Mouse (Mus musculus) gastrocnemius, postnatal 10 days (tissue): ENCODE results near the gene H2-DMa. TPM values are rescaled to one million over a fixed set of nuclear protein-coding genes. Genes with fewer than 3 reads are reported as not detected.

Experiments used
- DNase-seq: peaks from one replicate; pipeline ENCODE4 v3.0.0; 2021; ENCODE audit warnings: mixed read lengths
- total RNA-seq, 2 experiments: library from RNA; stranded (reverse); gene quantifications; 2 replicates each; pipeline ENCODE4 v1.2.3; 2021

H2-DMa gene
- total RNA-seq, 2 experiments from 2014 or later, result 4.6 to 6.1 TPM

DNA sequence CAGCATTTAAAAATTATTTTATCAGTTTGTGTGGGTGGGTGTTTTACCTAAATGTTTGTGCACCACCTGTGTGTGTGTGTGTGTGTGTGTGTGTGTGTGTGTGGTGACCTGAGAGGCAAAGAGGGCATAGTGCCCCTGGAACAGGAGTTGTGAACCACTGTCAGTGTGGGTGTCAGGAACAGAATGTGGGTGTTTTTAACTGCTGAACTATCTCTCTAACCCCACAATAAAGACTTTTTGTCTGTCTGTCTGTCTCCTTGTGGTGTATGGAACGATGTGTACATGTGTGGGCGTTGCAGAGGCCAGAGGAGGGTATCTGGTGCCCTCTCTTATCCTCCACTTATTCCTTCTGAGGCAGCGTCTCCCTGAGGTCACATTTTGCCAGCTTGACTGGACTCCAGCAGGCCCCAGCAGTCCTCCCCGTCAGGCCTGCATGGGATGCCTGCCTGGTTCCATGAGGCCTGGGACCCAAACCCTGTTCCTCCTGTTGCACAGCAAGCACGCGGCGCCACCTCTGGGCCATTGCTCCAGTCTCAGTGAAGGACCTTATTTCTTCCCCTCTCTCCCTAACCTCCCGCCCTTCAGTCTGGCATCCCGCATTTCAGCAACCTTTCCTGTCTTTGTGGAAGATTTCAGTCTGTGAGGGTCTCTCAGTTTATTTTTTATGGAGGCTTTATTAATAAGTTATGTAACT, 45.0 kb downstream of the H2-DMa start:
- no peak for DNase-seq

DNA sequence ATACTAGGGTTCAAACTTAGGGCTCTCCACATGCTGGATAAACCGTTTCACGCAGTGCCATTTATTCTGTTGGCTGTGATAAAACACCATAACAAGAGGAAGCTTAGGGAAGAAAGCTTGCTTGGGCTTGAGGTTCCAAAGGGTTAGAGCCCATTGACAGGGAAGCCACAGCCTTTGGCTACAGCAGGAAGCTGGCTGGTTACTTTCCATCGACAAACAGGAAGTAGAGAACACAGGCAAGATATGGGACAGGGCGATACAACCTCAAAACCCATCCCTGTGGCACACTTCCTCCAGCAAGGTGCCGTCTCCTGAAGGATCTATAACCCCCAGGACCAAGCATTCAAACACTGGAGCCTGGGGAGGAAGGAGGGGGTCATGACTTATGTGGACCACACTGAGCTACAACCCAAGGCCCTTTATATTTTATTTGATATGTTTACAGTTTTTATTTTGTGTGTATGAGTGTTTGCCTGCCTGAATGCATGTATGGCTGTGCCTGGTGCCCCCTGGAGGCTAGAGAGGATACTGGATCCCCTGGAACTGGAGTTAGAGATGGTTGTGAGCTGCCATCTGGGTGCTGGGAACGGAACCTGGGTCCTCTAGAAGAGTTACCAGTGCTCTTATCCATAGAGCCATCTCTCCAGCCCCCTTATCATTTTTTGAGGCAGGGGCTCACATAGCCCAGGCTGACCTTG, 45.8 kb downstream of the H2-DMa start:
- no peak for DNase-seq

DNA sequence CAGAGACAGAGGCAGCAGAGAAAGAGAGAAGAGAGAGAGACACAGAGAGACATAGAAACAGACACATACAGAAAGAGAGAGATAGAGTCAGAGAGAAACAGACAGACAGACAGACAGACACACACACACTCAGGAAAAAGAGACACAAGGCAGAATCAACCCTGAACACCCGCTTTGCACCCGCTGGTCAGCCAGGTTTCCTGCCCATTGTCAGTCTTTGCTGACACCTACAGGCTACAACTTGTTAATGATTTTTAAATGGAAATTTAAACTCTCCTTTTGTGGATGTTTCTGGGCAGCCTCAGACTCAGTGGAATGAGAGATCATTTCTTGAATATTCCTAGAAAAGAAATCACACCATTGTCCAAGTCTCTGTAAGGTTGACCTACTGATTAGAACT, 49.9 kb downstream of the H2-DMa start:
- DNase-seq, result peak; percentile 29

DNA sequence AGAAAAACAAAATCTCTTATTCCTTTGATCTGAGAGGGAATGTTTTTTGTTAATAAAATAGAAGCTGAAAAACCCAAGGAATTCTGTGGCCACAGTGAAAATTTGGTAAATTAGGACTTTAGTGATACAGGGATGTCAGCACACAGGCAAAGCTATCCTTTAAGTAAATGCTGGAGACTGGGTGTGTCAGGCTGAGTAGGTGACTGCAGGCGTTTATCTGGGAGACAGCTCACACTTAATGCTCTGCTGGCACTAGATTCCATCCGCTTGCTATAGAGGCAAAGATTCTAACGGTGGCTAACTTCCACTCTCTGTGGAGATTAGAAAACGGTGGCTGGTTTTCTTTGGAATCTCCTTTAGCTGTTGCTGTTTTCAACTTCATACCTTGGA, 51.1 kb downstream of the H2-DMa start:
- no peak for DNase-seq

DNA sequence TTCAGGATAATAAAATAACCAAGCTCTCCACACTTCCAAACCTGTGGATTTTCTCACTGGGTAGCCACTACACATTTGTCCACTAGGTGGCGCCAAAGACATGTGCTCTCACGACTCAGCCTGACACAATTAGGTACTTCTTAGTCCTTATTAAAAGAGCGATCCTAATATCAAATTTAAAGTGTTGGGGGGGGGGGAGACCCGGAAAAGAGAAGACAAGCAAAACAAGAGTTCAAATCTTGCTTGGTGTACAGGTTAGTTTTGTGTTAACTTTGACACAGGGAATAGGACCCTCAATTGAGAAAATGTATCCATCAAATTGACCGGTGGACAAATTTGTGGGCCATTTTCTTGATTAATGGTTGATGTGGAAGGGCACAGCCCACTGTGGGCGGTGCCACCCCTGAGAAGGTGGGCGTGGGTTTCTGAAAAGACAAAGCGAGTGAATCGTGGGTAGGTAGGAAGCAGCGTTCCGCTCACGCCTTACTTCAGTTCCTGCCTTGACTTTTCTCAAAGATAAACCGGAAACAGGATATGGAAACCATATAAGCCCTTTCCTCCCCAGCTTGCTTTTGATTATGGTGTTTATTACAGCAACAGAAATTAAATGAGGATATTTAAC, 51.6 kb downstream of the H2-DMa start:
- DNase-seq, result peak; percentile 82

DNA sequence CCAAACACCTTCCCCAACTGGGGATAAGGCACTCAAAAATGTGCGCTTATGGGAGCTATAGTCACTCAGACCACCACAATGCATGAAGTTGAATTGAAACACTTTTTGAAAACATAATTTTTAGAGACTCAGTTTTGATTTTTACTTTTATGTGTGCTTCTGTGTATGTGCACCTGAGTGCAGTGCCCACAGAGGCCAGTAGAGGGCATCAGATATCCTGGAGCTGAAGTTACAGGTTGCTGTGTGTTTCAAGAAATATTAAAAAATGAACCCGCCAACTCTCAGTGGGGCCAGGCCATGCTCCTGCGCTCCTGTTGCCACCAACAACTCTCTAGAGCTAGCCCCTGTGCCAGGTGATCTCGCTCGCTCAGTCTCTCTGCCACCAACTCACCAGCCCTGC, 53.2 kb downstream of the H2-DMa start:
- no peak for DNase-seq

DNA sequence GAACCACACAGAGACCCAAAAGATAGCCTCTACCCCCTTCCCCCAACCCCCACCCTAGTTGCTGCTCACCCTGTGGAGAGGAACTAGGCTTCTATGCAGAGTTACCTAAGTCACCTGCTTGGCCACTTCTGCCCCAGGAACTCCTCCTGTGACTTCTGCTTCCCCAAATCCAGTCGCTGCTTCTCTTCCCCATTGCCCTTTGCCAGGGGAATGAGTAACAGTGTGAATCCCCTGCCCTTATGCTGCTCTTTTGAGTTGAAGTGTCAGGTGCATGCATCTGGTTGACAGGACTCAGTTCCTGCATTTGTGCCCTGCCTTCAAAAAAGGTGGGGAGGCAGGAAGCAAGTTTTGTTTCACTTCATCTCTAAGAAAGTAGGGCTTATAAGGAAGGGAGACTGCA, 54.7 kb downstream of the H2-DMa start:
- no peak for DNase-seq

DNA sequence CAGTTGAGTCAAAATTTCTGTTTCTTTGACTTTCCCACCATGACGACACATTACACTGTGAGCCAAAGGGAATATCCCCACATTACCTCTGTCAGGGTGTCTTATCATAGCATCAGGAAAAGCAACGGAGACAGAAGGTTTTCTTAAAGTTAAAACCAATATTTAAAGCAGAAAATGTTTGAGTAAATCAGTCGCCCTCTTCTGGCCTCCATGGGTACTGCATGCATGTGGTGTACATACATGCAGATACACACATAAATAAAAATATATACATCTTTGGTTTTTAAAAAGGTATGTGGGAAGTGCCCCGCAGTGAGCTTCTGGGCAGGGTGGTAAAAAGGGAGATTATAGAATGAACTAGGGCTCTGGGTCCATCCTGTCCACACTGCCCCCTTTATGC, 57.8 kb downstream of the H2-DMa start:
- DNase-seq, result no peak

DNA sequence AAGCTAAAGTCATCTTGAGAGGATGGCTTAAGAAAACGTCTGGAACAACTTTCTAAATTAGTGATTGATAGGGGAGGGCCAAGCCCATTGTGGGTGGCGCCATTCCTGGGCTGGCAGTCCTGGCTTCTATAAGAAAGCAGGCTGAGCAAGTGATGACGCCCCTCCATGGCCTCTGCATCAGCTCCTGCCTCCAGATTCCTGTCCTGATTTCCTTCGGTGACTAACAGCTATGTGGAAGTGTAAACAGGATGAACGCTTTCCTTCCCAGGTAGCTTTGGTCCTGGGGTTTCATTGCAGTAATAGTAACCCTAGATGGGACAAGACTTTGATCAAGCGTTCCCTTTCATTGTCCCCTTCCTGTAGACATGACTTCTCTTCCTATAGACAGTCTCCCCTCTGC, 59.7 kb downstream of the H2-DMa start:
- no peak for DNase-seq

DNA sequence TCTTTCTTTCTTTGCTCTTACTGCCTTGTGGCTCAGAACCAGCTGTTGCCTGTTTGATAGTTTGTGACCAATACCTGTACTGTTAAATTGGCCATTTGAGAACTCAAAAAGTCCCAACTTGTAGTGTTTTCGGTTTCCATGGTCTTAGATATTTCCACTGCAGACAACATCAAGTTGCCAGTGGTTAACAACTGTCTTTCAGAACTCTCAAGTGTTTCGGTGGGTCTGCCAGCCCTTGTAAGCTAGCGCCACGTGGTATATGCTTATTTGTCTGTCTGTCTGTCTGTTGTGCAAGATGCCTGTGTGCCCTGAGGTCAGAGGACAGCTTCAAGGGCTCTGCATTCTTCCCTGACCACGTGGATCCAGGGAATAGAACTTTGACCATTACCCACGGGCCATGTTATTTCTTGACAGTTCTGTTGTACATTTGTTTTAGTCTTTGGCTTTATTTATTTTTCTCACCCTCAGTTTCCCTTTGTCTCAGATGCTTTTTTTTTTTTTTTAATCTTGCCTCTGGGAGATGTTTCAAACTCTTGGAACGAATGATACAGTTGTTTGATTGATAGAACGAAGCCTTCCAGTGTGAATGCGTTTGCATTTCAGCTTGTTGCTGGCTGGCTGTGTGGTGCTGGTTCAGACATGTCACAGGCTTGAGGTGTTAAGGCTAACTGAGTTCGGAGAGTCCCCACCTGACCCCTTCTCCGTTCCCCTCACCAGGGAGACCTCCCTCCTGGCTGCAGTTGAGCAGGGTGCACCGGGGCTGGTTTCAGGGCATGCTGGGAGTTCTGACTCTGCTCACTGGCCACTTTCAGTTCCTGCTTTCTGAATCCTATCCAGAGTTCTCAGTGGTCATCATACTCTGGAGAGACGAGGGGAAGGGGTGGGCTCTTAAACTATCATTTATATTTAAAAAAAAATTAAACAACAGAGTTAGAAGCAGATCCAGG, 60.8 kb downstream of the H2-DMa start:
- DNase-seq, result no peak

DNA sequence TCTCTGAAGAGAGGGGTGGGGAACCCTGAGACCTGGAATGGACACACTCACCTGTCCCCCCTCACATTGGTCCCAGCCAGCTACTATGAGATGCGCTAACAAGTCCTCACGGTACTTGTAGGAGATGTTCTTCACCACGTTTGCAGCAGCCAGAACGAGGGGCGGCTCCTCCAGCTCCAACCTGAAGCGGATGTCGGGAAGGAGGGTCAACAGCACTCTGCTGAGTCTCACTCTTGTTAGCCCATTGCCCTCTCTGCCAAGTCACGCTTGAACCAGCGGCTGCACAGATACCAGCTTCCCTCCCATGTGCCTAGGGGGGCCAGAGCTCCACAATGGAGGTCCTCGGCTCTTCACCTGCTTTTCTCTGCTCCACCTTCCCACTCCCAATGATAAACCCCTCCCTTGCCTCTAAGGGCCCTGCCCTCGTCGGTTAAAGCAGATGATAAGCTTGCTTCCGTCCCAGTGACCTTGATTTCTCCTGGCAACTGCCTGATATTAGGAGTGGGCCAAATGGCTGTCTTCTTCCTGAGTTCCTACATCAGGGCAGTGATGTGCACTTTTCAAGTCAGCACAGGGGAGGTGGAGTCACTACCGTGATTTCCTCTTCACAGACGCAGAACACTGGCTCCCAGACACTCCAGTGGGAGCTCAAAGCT, 64.4 kb downstream of the H2-DMa start:
- DNase-seq, result no peak

DNA sequence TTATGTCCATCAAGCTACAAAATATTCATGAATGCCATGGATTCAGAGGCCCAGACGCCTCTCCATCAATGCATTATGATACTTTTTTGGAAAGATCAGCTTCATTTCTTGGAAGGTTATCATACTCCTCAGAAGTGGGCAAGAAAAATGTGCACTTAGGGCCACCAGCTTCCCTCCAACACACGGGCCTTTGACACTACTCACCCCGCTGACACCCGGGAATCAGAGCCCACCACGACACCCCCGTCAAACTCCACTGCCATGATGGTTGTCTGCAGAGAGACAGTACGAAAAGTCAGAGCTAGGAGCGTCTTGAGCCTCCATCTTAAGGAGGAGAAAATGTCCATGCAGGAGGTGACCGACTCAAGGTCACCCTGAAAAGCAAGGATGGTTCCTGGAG, 66.2 kb downstream of the H2-DMa start:
- no peak for DNase-seq

DNA sequence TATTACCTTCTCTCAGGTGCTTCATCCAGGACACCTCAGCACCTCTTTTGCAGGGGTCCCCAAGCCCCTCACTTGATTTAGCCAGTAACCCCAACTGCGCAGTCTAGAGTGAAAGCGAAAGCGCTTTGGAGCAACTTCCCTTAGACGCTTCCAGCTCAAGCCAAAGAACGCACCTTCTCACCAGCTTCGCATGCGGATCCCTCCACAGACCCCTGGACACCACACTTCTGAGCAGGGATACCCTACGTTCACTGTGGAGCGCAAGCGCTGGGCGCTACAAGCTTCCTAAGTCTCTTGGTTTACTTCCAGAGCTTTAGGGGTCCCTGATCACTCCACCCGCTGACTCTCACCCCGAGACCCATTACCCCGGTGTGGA, 67.5 kb downstream of the H2-DMa start:
- no peak for DNase-seq

DNA sequence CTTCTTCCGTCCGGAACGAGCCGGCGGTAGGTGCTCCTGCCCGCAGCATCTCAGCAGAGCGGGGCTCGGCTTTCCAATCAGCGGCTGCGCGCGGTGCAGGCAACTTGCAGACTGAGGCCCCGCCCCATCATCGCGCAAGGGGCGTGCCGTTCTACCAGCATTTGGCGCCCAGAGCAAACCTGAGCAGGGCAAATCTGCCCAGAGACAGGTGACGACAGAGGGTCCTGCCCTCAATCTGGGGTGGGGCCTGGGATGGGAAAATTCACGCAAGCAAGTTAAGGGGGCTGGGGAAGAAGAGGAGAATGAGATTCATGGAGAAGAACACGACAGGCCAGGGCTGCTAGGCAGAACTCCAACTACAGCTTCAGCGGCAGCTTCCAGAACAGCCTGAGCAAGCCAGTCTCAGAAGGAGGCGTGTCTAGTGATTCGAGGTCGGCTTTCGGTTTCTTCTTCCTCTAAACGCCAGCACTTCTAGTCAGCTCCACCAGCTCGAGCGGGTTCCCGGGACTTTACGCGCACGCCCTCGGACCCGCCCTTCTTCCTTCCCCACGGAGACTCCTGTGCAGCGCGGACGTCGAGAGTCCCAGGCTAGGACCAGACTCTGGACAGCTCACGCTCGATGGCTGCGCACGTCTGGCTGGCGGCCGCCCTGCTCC, 68.0 kb downstream of the H2-DMa start, which contains the start of the genes Tap1 and Psmb9:
TSS of gene Tap1 (plus strand) at position 293 of the 656 bp plus-strand sequence.
TSS of gene Psmb9 (minus strand) at position 504 of the 656 bp plus-strand sequence.
- DNase-seq, result peak; percentile 97

DNA sequence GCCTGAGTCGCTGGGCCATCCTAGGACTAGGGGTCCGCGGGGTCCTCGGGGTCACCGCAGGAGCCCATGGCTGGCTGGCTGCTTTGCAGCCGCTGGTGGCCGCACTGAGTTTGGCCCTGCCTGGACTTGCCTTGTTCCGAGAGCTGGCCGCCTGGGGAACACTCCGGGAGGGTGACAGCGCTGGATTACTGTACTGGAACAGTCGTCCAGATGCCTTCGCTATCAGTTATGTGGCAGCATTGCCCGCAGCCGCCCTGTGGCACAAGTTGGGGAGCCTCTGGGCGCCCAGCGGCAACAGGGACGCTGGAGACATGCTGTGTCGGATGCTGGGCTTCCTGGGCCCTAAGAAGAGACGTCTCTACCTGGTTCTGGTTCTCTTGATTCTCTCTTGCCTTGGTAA, 68.7 kb downstream of the H2-DMa start:
- DNase-seq, result peak; percentile 48

Other genes starting within 250 kb of the H2-DMa start
- not detected for gene Gm7029, start 245.7 kb upstream of the H2-DMa start, total RNA-seq
- 10 to 100 TPM in 1 of 2 experiments, 1 to 10 TPM in 1; 8.0 to 10.6 TPM for gene Kifc1, start 228.9 kb upstream of the H2-DMa start, total RNA-seq
- gene Platr17, start 214.4 kb upstream of the H2-DMa start, total RNA-seq, result not detected
- gene Daxx, start 210.1 kb upstream of the H2-DMa start, total RNA-seq, result 10 to 100 TPM; 12.1 to 13.5 TPM
- 10 to 100 TPM; 40.7 to 41.3 TPM for gene Tapbp, start 203.6 kb upstream of the H2-DMa start, total RNA-seq
- 10 to 100 TPM; 18.9 to 21.9 TPM for gene Zbtb22, start 203.6 kb upstream of the H2-DMa start, total RNA-seq
- 10 to 100 TPM; 29.3 to 40.2 TPM for gene Rgl2, start 190.0 kb upstream of the H2-DMa start, total RNA-seq
- 10 to 100 TPM; 65.3 to 67.0 TPM for gene Pfdn6, start 179.2 kb upstream of the H2-DMa start, total RNA-seq
- gene Wdr46, start 178.9 kb upstream of the H2-DMa start, total RNA-seq, result 10 to 100 TPM; 15.7 TPM
- 1 to 10 TPM; 2.3 to 2.6 TPM for gene B3galt4, start 168.1 kb upstream of the H2-DMa start, total RNA-seq
- 10 to 100 TPM; 30.3 to 33.2 TPM for gene Vps52, start 163.7 kb upstream of the H2-DMa start, total RNA-seq
- gene Rps18, start 163.5 kb upstream of the H2-DMa start, total RNA-seq, result 100 to 1,000 TPM; 649 to 675 TPM
- 10 to 100 TPM; 38.9 to 46.7 TPM for gene H2-K1, start 119.2 kb upstream of the H2-DMa start, total RNA-seq
- 10 to 100 TPM; 13.4 to 18.0 TPM for gene Ring1, start 94.9 kb upstream of the H2-DMa start, total RNA-seq
- 10 to 100 TPM; 50.5 to 63.2 TPM for gene H2-Ke6, start 91.5 kb upstream of the H2-DMa start, total RNA-seq
- gene Slc39a7, start 87.9 kb upstream of the H2-DMa start, total RNA-seq, result 10 to 100 TPM; 64.1 to 75.4 TPM
- 10 to 100 TPM; 40.7 to 43.1 TPM for gene Rxrb, start 87.7 kb upstream of the H2-DMa start, total RNA-seq
- 100 to 1,000 TPM in 1 of 2 experiments, 10 to 100 TPM in 1; 72.0 to 106 TPM for gene Col11a2, start 80.1 kb upstream of the H2-DMa start, total RNA-seq
- not detected for gene H2-Oa, start 27.2 kb upstream of the H2-DMa start, total RNA-seq
- gene Brd2, start 3.1 kb downstream of the H2-DMa start, total RNA-seq, result 100 to 1,000 TPM in 1 of 2 experiments, 10 to 100 TPM in 1; 91.9 to 114 TPM
- under 1 TPM; 0.25 to 0.61 TPM for gene H2-DMb2, start 23.8 kb downstream of the H2-DMa start, total RNA-seq
- 1 to 10 TPM; 1.4 to 1.8 TPM for gene H2-DMb1, start 33.5 kb downstream of the H2-DMa start, total RNA-seq
- 1 to 10 TPM; 2.6 to 3.8 TPM for gene Tap1, start 68.0 kb downstream of the H2-DMa start, total RNA-seq
- 1 to 10 TPM; 1.6 to 1.7 TPM for gene Psmb9, start 68.2 kb downstream of the H2-DMa start, total RNA-seq
- gene Psmb8, start 78.2 kb downstream of the H2-DMa start, total RNA-seq, result 1 to 10 TPM; 4.5 to 5.1 TPM
- gene Tap2, start 84.0 kb downstream of the H2-DMa start, total RNA-seq, result 1 to 10 TPM; 6.5 to 7.0 TPM
- gene H2-Ob, start 119.4 kb downstream of the H2-DMa start, total RNA-seq, result under 1 TPM; 0.26 to 0.34 TPM
- 1 to 10 TPM; 3.6 to 4.1 TPM for gene H2-Ab1, start 138.1 kb downstream of the H2-DMa start, total RNA-seq
- 1 to 10 TPM; 4.5 TPM for gene H2-Aa, start 168.3 kb downstream of the H2-DMa start, total RNA-seq
- gene H2-Eb1, start 186.3 kb downstream of the H2-DMa start, total RNA-seq, result 1 to 10 TPM; 2.9 to 5.0 TPM
- gene H2-Eb2, start 206.1 kb downstream of the H2-DMa start, total RNA-seq, result not detected
- gene Btnl2, start 235.3 kb downstream of the H2-DMa start, total RNA-seq, result under 1 TPM; 0.40 to 0.81 TPM